Mouse (Mus musculus): ENCODE measurements at regions not wholly inside any gene's neighbourhood (a gene's known extent, or its start where the extent isn't known, plus 50 kb on each side); places are given as distances from the start of the nearest gene placed in this dataset.
A peak's percentile ranks its signal among the peaks of the same experiment; 100 is the strongest.

DNA sequence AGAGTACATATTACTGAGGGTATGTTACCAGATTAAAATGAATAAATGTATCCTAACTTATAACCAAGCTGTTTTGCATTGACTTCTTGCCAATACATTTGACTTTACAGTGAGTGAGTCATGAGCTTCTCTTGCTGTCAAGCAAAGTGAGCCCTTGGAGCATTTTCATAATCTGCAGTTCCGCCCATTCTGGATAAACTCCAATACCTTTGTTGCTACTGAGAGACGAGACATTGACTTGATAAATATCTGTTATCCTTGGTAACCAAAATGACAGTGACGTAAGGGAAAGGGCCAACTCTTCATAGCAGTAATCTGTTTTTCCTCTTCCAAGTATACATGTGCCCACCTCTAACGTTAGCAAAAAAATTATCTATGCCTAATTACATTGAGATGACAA is 923.0 kb downstream of the Grm8 start:
- Histone ChIP-seq H3K27ac (ENCODE audit: low read depth) (no peak overlapping the region), H3K4me3 (ENCODE audit: low read depth, low read length) (no peak overlapping the region), H3K9ac (no peak overlapping the region), H3K4me2 (no peak overlapping the region), H3K27me3 (ENCODE audit: insufficient read depth, low read length) (no peaks in the 10 kb centered on the region), H3K9me3 (ENCODE audit: low read depth, low read length) (no peaks in the 10 kb centered on the region), H3K36me3 (ENCODE audit: insufficient read depth) (no peaks in the 10 kb centered on the region), H3K4me1 (ENCODE audit: insufficient read depth) (no peaks in the 10 kb centered on the region)
- peak; percentile 17 for DNase-seq
- 59% methylated on average over 4 of the region's 4 CpGs for WGBS
- no peak for ATAC-seq (ENCODE audit: insufficient read depth)
- no peak for TF ChIP-seq CTCF (IDR thresholded peaks at IDR 0.05; ENCODE audit: low read depth)

DNA sequence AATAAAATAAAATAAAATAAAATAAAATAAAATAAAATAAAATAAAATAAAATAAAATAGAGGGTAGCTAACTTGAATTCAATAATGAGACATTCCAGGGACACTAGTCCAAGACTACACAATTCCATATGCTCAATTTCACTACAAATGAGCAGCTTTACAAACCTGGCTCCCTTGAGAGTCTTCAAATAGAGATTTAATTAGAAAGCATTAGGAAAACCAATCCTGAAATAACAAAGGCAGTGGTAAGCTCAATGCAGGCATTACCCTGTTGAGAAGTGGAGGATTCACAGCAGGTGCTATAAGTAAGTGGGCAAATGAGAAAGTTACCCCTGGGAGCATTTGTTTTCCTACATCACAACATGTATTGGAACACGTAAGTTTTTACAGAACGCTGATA is 973.3 kb downstream of the Grm8 start:
- DNase-seq, result no peak
- Histone ChIP-seq H3K9me3 (ENCODE audit: low read depth, low read length) (no peaks in the 10 kb centered on the region), H3K27me3 (ENCODE audit: insufficient read depth, low read length) (no peaks in the 10 kb centered on the region), H3K36me3 (ENCODE audit: insufficient read depth) (no peaks in the 10 kb centered on the region), H3K9ac (no peak overlapping the region), H3K27ac (ENCODE audit: low read depth) (no peak overlapping the region), H3K4me3 (ENCODE audit: low read depth, low read length) (no peak overlapping the region), H3K4me1 (ENCODE audit: insufficient read depth) (no peaks in the 10 kb centered on the region), H3K4me2 (no peak overlapping the region)
- 89% methylated on average over 2 of the region's 2 CpGs for WGBS
- TF ChIP-seq CTCF (IDR thresholded peaks at IDR 0.05; ENCODE audit: low read depth), result no peak
- ATAC-seq (ENCODE audit: insufficient read depth), result no peak
